Mouse (Mus musculus): ENCODE data around the gene Rnaseh2a.

DNA sequence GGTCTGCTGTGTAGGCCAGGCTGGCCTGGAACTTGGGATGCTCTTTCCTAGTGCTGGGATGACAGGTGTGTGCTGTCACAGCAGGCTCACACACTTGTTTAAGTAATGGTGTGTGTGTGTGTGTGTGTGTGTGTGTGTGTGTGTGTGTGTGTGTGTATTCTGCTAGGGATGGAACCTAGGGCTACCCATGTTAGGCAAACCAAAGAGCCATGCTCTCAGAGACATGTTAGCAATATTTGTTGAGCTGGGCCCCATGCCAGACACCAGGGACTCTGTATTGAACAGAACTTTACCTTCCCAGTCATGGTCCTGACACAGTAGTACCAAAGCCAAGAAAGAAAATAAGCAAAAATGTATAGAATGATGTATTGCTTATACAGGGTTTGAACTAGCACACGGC, 42.1 kb downstream of the Rnaseh2a start:
- no peak for TF ChIP-seq JUN (IDR thresholded peaks at IDR 0.05; ENCODE audit: insufficient read depth, low read depth, low read length)
- TF ChIP-seq POLR2A (IDR thresholded peaks at IDR 0.05; ENCODE audit: low read depth, low read length): no peak
- TF ChIP-seq CTCF (conservative IDR thresholded peaks at IDR 0.05 in 1 of 2, IDR thresholded peaks at IDR 0.05 in 1 of 2; ENCODE audit: low read depth in 2 of 2, low read length in 2 of 2): no peak
- no peak for TF ChIP-seq ZC3H11A (IDR thresholded peaks at IDR 0.05; ENCODE audit: low read depth, low read length)
- no peak for TF ChIP-seq ZKSCAN1 (IDR thresholded peaks at IDR 0.05; ENCODE audit: borderline replicate concordance, low read depth, low read length)
- no peak for TF ChIP-seq GABPA (IDR thresholded peaks at IDR 0.05; ENCODE audit: insufficient replicate concordance, low read depth, low read length)
- no peak for TF ChIP-seq UBTF (IDR thresholded peaks at IDR 0.05; ENCODE audit: low read depth, low read length)
- no peak for TF ChIP-seq MAX (IDR thresholded peaks at IDR 0.05; ENCODE audit: low read length)
- TF ChIP-seq E2F4 (IDR thresholded peaks at IDR 0.05; ENCODE audit: insufficient replicate concordance, low read depth, low read length): no peak

Data from CH12.LX (cell line).